In genomic region chr16:39056061-39056460, GRCm38 (mm10) we compare ENCODE assay signal across 10 mouse cellular contexts.
A peak's percentile ranks its signal among the peaks of the same experiment; 100 is the strongest.
DNase-seq lines count a peak whose midpoint lies in the region; ATAC-seq lines count a peak whose summit lies in the region.
"Had no signal": no experiment of that assay in that cellular context is flagged by ENCODE, and none has a peak within 500 bp of the region (broad histone marks: within the 10 kb centered on the region; RNA-seq: fewer than 3 reads in every experiment).

No protein-coding gene starts in this region.

- H3K27me3 ChIP-seq in forebrain, embryonic 11.5 days (ENCODE audit: control insufficient read depth, insufficient read depth, low read length): no peaks in the 10 kb centered on the region
- H3K27me3 ChIP-seq: liver, embryonic 15.5 days had no signal

- ATAC-seq in forebrain, embryonic 11.5 days (replicated peaks; ENCODE audit: low FRiP score): peak; percentile 51; the same call in 1 of the 2 replicates
- ATAC-seq in megakaryocyte-erythroid progenitor cell, adult 5-6 weeks (replicated peaks; ENCODE audit: low FRiP score, low TSS enrichment, poor library complexity, severe bottlenecking): 0 out of 2 replicates have a peak, but pooled peaks have one; percentile 44

- no peak overlapping the region for H3K4me2 ChIP-seq in forebrain, embryonic 11.5 days (ENCODE audit: low read depth, low read length, severe bottlenecking)
- H3K4me2 ChIP-seq: embryonic facial prominence, embryonic 12.5 days; liver, embryonic 15.5 days had no signal

- H3K27ac ChIP-seq in forebrain, embryonic 11.5 days (ENCODE audit: low read depth, low read length): no peak overlapping the region
- H3K27ac ChIP-seq: embryonic facial prominence, embryonic 12.5 days; liver, embryonic 15.5 days had no signal

- no peak overlapping the region for H3K9ac ChIP-seq in forebrain, embryonic 11.5 days (ENCODE audit: low read length)
- H3K9ac ChIP-seq: embryonic facial prominence, embryonic 12.5 days; liver, embryonic 15.5 days had no signal

- H3K36me3 ChIP-seq in forebrain, embryonic 11.5 days (ENCODE audit: control insufficient read depth, insufficient read depth, low read length): no peaks in the 10 kb centered on the region
- H3K36me3 ChIP-seq: embryonic facial prominence, embryonic 12.5 days; liver, embryonic 15.5 days had no signal

- H3K4me3 ChIP-seq in forebrain, embryonic 11.5 days (ENCODE audit: low read depth, low read length): no peak overlapping the region
- H3K4me3 ChIP-seq: embryonic facial prominence, embryonic 12.5 days; liver, embryonic 15.5 days had no signal

- 19% methylated on average over 6 of the region's 6 CpGs for WGBS in forebrain, embryonic 11.5 days

- H3K4me1 ChIP-seq in forebrain, embryonic 11.5 days (replicated peaks; ENCODE audit: control insufficient read depth, insufficient read depth, low read length): no peaks in the 10 kb centered on the region
- H3K4me1 ChIP-seq: liver, embryonic 15.5 days had no signal

- H3K9me3 ChIP-seq in forebrain, embryonic 11.5 days (ENCODE audit: control insufficient read depth, low read length): no peaks in the 10 kb centered on the region
- H3K9me3 ChIP-seq: embryonic facial prominence, embryonic 12.5 days; liver, embryonic 15.5 days had no signal

- DNase-seq in left cerebral cortex, adult 11 months (ENCODE audit: low spot score): peak; percentile 45
- no peak for DNase-seq in left cerebral cortex, adult 8-10 months (ENCODE audit: low spot score in 2 of 2)
- peak; percentile 54 for DNase-seq in adrenal gland, postnatal 10 days
- peak; percentile 61 for DNase-seq in forebrain, embryonic 11.5 days (ENCODE audit: low spot score)
- peak; percentile 40 to 65 for DNase-seq in kidney, postnatal 36 days
- peak; percentile 30 for DNase-seq in yolk sac, embryonic 10.5 days (ENCODE audit: low spot score)
- no peak for DNase-seq in gastrocnemius, adult 18-20 months (ENCODE audit: low spot score)

Comparison
In these comparisons a context has a peak if more than half of its experiments do, and no peak if none do; other contexts are left out.
1. DNase-seq: peak in left cerebral cortex, adult 11 months (single experiment), adrenal gland, postnatal 10 days (single experiment), forebrain, embryonic 11.5 days (single experiment), kidney, postnatal 36 days (2 of 2) and yolk sac, embryonic 10.5 days (single experiment); none in left cerebral cortex, adult 8-10 months (0 of 2) and gastrocnemius, adult 18-20 months (single experiment).